Mouse (Mus musculus) forebrain, embryonic 14.5 days (tissue): ENCODE results near the gene Ergic3. TPM values are rescaled to one million over a fixed set of nuclear protein-coding genes. Genes with fewer than 3 reads are reported as not detected.
A peak's percentile ranks its signal among the peaks of the same experiment; 100 is the strongest.

Experiments used
- ATAC-seq: fragments of 200-750 bp; cut with Nextera tagmentation; 2 replicates; pipeline ENCODE4 v1.8.0; 2017; ENCODE audit warnings: mild to moderate bottlenecking, moderate library complexity
- DNase-seq: peaks from one replicate; pipeline ENCODE4 v3.0.0-alpha.2; 2015; ENCODE audit warnings: low spot score
- H3K27ac ChIP-seq: fragments of 300-500 bp; sonication (generic); 2 replicates; pipeline ENCODE4 v1.5.1; 2014; ENCODE audit warnings: low read depth, mild to moderate bottlenecking, control low read depth, low read length, moderate library complexity
- H3K27me3 ChIP-seq: fragments of 300-500 bp; sonication (generic); replicated peaks from 2 replicates; pipeline ENCODE4 v1.6.1; 2014; ENCODE audit warnings: low read length, control low read depth, mixed read lengths; ENCODE audit not compliant: control insufficient read depth, insufficient read depth
- H3K36me3 ChIP-seq: fragments of 300-500 bp; sonication (generic); 2 replicates; pipeline ENCODE4 v1.6.1; 2014; ENCODE audit warnings: low read length, control low read depth; ENCODE audit not compliant: control insufficient read depth, insufficient read depth
- H3K4me1 ChIP-seq: fragments of 300-500 bp; sonication (generic); 2 replicates; pipeline ENCODE4 v1.6.1; 2014; ENCODE audit warnings: antibody characterized with exemption, low read length, control low read depth; ENCODE audit not compliant: control insufficient read depth, insufficient read depth
- H3K4me2 ChIP-seq: fragments of 300-500 bp; sonication (generic); 2 replicates; pipeline ENCODE4 v1.6.1; 2014; ENCODE audit warnings: mild to moderate bottlenecking, control low read depth, low read length
- H3K4me3 ChIP-seq: fragments of 300-500 bp; sonication (generic); 2 replicates; pipeline ENCODE4 v1.5.1; 2014; ENCODE audit warnings: low read depth, low read length, control low read depth
- H3K9ac ChIP-seq: fragments of 300-500 bp; sonication (generic); 2 replicates; pipeline ENCODE4 v1.6.1; 2014; ENCODE audit warnings: mild to moderate bottlenecking, low read length, control low read depth, moderate library complexity
- H3K9me3 ChIP-seq: fragments of 300-500 bp; sonication (generic); replicated peaks from 2 replicates; pipeline ENCODE4 v1.6.1; 2016; ENCODE audit warnings: low read length, control low read depth, mixed read lengths; ENCODE audit not compliant: control insufficient read depth
- WGBS: fragments of 180-500 bp; shearing (Covaris S2); extraction: QIAGEN DNeasy Blood & Tissue Kit; methylation state at CpG from one replicate; pipeline ENCODE4 v1.1.7; 2014; 5-methylcytosine and 5-hydroxymethylcytosine counted together
- polyA plus RNA-seq: library from polyadenylated mRNA; unstranded; fragments of >200 nt; fragmentation: Nextera tagmentation; extraction: Ambion mirVana; gene quantifications from 2 replicates; pipeline ENCODE4 v1.2.1, GENCODE M21; 2014

The Ergic3 gene
- polyA plus RNA-seq, 1 experiment from 2014 or later = 444 TPM

GRCm38 (mm10) chr2:155989085-155989484, 18.8 kb upstream of the Ergic3 start:
- no peak for ATAC-seq
- 78% methylated on average over 4 of the region's 4 CpGs for WGBS

DNA sequence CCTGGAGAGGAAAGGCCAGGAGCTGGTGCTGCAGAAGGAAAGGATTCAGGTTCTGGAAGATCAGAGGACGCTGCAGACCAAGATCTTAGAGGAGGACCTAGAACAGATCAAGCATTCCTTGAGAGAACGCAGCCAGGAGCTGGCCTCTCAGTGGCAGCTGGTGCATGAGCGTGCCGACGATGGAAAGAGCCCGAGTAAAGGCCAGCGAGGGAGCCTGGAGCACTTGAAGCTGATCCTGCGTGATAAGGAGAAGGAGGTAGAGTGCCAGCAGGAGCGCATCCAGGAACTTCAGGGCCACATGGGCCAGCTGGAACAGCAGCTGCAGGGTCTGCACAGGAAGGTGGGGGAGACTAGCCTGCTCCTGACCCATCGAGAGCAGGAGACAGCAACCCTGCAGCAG, 16.7 kb upstream of the Ergic3 start:
- 94% methylated on average over 10 of the region's 10 CpGs for WGBS
- H3K36me3 ChIP-seq = peaks cover 100% of the 10 kb centered on the region
- no peak overlapping the region for H3K27ac ChIP-seq
- H3K27me3 ChIP-seq = no peaks in the 10 kb centered on the region
- H3K9me3 ChIP-seq = no peaks in the 10 kb centered on the region
- no peak for ATAC-seq
- H3K9ac ChIP-seq = no peak overlapping the region
- no peak for DNase-seq
- no peak overlapping the region for H3K4me3 ChIP-seq
- H3K4me2 ChIP-seq = no peak overlapping the region
- H3K4me1 ChIP-seq = no peaks in the 10 kb centered on the region

More at GRCm38 (mm10) chr2:155989085-155989484, 18.8 kb upstream of the Ergic3 start:
- H3K27me3 ChIP-seq = no peaks in the 10 kb centered on the region
- no peak overlapping the region for H3K4me2 ChIP-seq
- H3K9ac ChIP-seq = no peak overlapping the region
- no peaks in the 10 kb centered on the region for H3K4me1 ChIP-seq
- H3K27ac ChIP-seq = no peak overlapping the region
- H3K36me3 ChIP-seq = peaks cover 100% of the 10 kb centered on the region
- no peak for DNase-seq
- H3K9me3 ChIP-seq = no peaks in the 10 kb centered on the region
- H3K4me3 ChIP-seq = no peak overlapping the region

GRCm38 (mm10) chr2:155991863-155992321, 16.0 kb upstream of the Ergic3 start:
- Histone ChIP-seq H3K27ac (no peak overlapping the region), H3K36me3 (peaks cover 100% of the 10 kb centered on the region), H3K4me2 (no peak overlapping the region), H3K9me3 (no peaks in the 10 kb centered on the region), H3K4me1 (no peaks in the 10 kb centered on the region), H3K27me3 (no peaks in the 10 kb centered on the region), H3K4me3 (no peak overlapping the region), H3K9ac (no peak overlapping the region)
- WGBS = 75% methylated on average over 14 of the region's 14 CpGs
- peak; percentile 27 for DNase-seq
- no peak for ATAC-seq

DNA sequence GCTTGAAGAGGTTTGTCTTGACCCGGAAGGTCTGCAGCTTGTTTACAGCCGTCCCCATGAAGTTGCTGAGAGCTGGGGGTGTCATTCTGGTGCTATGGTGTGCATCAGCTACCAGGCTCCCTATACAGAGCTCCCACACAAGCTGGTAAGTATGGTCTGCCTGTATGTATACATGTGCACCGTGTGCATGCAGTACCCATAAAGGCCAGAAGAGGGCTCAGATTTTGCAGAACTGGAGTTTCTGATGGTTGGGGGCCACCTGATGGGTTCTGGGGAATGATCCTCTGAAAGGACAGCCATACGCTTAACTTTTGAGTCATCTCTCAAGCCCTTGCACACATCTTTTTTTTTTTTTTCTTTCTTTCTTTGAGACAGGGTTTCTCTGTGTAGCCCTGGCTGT, 2.5 kb upstream of the Ergic3 start:
- Histone ChIP-seq H3K9ac (no peak overlapping the region), H3K4me3 (no peak overlapping the region), H3K4me2 (no peak overlapping the region), H3K36me3 (peaks cover 13% of the 10 kb centered on the region), H3K9me3 (no peaks in the 10 kb centered on the region), H3K27ac (no peak overlapping the region), H3K4me1 (peaks cover 7% of the 10 kb centered on the region; the same call in 1 of the 2 replicates), H3K27me3 (no peaks in the 10 kb centered on the region)
- ATAC-seq = no peak
- 95% methylated on average over 4 of the region's 4 CpGs for WGBS
- peak; percentile 28 for DNase-seq

DNA sequence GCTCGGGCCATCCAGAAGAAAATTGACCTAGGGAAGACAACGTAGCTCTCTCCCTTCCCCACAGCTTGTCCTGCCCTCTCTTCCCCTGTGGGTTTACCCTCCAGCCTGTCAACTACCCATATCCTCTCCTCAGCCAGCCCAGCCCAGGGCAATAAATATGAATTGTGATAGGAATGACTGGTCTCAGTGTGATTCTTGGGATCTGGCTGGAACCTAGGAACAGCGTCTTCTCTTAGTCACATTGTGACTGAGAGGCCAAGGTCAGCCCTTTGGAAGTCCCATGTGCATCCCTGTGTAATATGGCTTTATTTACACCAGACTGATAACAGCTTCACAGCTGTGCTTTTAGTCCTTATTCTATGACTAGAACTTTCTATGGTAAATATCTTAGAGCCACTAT, 10.3 kb downstream of the Ergic3 start:
- Histone ChIP-seq H3K27ac (no peak overlapping the region), H3K4me1 (no peaks in the 10 kb centered on the region), H3K27me3 (no peaks in the 10 kb centered on the region), H3K9ac (no peak overlapping the region), H3K4me3 (no peak overlapping the region), H3K4me2 (no peak overlapping the region), H3K9me3 (no peaks in the 10 kb centered on the region), H3K36me3 (peaks cover 67% of the 10 kb centered on the region)
- DNase-seq (no peak), ATAC-seq (no peak)
- WGBS = 87% methylated on average over 3 of the region's 3 CpGs

DNA sequence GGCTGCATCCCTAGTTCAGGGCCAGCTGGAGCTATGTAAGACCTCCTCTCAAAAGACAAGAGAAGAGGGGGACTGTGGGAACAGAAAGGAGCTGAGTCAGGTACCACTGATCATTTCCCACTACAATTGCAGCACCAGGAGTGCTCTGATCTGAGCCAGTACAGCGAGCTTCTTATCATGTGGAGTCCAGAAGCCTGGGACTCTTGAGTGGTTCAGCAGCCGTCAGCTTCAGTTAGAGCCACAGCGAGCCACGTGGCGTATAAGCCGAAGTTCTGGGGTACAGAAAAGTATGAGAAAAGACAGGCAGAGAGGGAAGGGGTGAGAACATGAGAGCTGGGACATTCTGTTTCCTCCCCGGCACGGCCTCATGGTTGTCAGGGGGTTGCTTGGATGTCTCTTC, 13.4 kb downstream of the Ergic3 start:
- ATAC-seq = no peak
- Histone ChIP-seq H3K27ac (no peak overlapping the region), H3K9me3 (no peaks in the 10 kb centered on the region), H3K9ac (no peak overlapping the region), H3K27me3 (no peaks in the 10 kb centered on the region), H3K4me2 (no peak overlapping the region), H3K4me3 (no peak overlapping the region), H3K36me3 (peaks cover 36% of the 10 kb centered on the region), H3K4me1 (no peaks in the 10 kb centered on the region)
- DNase-seq = no peak
- 91% methylated on average over 8 of the region's 8 CpGs for WGBS

DNA sequence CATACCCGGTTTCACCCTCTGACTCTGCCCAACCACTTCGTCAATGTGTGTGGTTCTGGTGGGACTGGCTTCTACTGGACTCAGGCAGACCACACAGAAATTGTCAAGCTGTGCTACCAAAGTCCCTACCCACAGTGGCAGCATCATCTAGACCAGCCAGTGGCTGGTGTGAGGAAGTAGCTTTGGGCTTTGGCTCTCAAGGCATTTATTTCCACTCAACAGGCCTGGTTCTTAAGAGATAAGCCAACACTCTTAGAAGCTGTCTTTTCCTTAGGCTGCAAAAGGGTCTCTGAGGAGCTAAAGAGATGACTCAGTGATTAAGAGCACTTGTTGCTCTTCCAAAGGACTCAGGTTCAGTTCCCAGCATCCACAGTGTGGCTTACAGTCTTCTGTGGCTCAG, 13.9 kb downstream of the Ergic3 start:
- DNase-seq (no peak), ATAC-seq (no peak)
- Histone ChIP-seq H3K4me1 (no peaks in the 10 kb centered on the region), H3K27ac (no peak overlapping the region), H3K4me3 (no peak overlapping the region), H3K36me3 (peaks cover 30% of the 10 kb centered on the region), H3K27me3 (no peaks in the 10 kb centered on the region), H3K9ac (no peak overlapping the region), H3K9me3 (no peaks in the 10 kb centered on the region), H3K4me2 (no peak overlapping the region)
- WGBS = 85% methylated on average over 2 of the region's 2 CpGs

- no peaks in the 10 kb centered on the region for H3K27me3 ChIP-seq
- H3K9me3 ChIP-seq = no peaks in the 10 kb centered on the region
- H3K4me2 ChIP-seq = no peak overlapping the region
- no peak for ATAC-seq
- no peaks in the 10 kb centered on the region for H3K4me1 ChIP-seq
- H3K27ac ChIP-seq = no peak overlapping the region
- DNase-seq = peak; percentile 22
- no peaks in the 10 kb centered on the region for H3K36me3 ChIP-seq
- no peak overlapping the region for H3K4me3 ChIP-seq
- H3K9ac ChIP-seq = no peak overlapping the region
Observed at GRCm38 (mm10) chr2:156025482-156025881, 17.6 kb downstream of the Ergic3 start.

- no peaks in the 10 kb centered on the region for H3K36me3 ChIP-seq
- WGBS = 86% methylated on average over 3 of the region's 3 CpGs
- no peak for DNase-seq
- no peak overlapping the region for H3K4me3 ChIP-seq
- no peak overlapping the region for H3K4me2 ChIP-seq
- no peak overlapping the region for H3K9ac ChIP-seq
- H3K4me1 ChIP-seq = no peaks in the 10 kb centered on the region
- no peak for ATAC-seq
- H3K27ac ChIP-seq = no peak overlapping the region
- H3K27me3 ChIP-seq = no peaks in the 10 kb centered on the region
- no peaks in the 10 kb centered on the region for H3K9me3 ChIP-seq
Observed at GRCm38 (mm10) chr2:156039390-156039789, 31.5 kb downstream of the Ergic3 start.
